Mouse (Mus musculus) heart, postnatal 0 days (tissue): ENCODE results near the gene Fam20a.

Experiments used
- CTCF ChIP-seq: IDR thresholded peaks from 2 replicates; pipeline ENCODE4 v1.5.1; 2016; ENCODE audit warnings: antibody characterized with exemption, control low read depth, low read depth
- EP300 ChIP-seq: IDR thresholded peaks from 2 replicates; pipeline ENCODE4 v1.6.1; 2016; ENCODE audit warnings: antibody characterized with exemption, low read depth

DNA sequence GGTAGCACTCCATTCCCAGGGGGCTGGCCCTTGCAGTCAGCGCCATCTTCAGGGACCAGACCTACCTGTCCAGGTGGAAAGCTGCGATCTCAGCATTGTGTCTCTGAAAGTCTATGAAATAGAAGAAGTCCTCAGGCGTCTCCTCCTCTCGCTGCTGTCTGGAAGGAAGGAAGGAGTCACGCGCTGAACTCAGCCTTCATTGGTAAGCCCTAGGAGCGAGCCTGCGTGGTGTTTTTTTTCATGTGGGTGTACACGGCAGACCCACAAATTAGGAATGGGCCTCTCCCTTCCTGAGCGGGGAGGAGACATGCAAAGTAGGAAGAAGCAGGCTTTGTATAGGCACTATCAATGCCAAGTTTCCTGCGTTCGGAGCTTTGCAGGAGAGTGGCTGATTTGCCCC is 43.8 kb downstream of the Fam20a start:
- TF ChIP-seq CTCF (no peak), EP300 (no peak)
